Mouse (Mus musculus) kidney, adult 8-10 months (tissue): ENCODE measurements around the gene BC034090.
"Not testable (repeated sequence)": the region's sequence is repeated elsewhere in the genome, so short reads cannot be mapped to it uniquely, and the experiment has no call there.

Experiments used
- DNase-seq, 2 experiments: peaks; one replicate each; pipeline ENCODE4 v3.0.0; 2022

BC034090 gene

DNA sequence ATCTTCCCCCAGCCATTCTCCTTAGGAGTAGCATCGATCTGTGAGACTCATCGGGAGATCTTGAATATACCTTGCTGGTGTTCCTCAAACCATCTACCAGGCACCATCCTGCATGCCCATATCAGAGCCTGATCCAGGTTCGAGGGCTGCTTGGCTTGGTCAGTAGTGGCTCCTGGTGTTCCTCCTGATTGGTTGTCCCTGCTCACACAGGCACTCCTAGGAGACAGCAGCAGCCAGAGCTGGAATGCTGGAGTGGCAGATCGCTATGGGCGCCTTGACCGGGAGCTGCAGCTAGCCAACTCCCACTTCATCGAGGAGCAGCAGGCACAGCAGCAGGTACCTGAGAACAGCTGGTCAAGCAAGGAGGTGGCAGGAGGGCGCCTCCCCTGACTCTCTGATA lies 53.0 kb downstream of the BC034090 start:
- no peak for DNase-seq

DNA sequence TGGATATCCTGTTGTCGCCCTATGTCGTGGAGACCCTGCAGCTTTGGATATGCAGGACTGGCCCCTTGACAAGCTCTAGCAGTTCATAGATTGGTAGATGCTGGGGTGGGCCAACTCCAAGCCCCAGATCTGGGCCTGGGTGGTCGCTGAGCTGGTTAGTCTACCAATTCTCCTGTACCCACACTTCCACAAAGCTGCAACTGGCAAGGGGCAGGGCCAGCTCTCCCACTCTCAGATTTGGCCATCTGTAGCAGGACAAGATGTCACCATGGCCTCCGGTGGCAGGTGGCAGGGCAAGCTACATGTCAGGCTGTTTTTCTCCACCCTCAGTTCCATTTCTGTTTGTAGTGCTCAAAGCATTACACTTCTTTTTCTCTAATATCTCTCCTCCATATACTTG lies 55.6 kb downstream of the BC034090 start:
- no peak for DNase-seq

DNA sequence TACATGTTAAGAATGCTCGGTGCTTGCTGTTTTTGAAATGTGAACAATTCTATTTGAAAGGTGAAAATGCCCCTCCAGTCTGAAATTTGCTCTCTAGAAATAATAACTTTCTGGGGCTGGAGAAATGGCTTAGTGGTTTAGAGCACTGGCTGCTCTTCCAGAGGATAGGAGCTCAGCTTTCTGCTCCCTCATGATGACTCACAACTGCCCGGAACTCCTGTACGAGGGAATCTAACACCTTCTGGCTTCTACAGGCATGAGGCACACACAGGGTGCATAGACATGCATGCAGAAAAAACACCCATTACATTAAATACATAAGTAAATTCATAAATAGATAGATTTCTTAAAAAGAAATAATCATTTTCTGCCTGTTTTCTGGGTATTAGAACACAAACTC lies 60.1 kb downstream of the BC034090 start:
- DNase-seq: no peak

DNA sequence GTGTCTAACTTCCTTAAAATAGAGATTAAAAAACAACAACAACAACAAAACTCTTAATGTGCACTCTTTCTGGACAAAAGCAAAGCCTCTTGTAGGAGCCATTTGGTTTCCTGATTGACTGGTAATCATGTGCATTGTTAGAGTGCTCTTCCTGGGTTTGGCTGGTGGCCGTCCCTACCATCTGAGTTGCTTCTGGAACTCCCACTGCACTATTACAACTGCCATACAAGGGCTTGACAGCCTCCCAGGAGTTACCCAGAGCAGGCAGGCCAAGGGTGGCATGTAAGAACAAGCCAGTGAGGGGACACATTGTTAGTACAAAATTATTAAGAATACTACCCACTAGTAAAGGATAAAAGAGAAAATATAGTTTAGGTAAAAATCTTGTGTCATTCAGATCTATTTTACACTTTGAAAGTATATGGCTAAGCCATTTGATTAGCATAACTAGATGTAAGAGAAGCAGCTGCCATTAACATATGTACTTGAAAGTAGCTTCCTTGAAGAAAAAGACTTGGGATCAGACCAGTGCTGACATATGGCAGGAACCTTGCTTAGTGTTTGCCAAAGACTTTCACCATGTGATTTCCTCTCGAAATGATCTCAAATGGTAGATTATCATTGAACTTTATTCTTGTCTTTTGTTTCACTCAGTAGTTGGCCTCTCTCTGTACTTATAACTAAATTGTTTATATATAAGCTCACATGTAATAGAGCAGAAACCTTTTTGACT lies 65.9 kb downstream of the BC034090 start:
- no peak for DNase-seq

DNA sequence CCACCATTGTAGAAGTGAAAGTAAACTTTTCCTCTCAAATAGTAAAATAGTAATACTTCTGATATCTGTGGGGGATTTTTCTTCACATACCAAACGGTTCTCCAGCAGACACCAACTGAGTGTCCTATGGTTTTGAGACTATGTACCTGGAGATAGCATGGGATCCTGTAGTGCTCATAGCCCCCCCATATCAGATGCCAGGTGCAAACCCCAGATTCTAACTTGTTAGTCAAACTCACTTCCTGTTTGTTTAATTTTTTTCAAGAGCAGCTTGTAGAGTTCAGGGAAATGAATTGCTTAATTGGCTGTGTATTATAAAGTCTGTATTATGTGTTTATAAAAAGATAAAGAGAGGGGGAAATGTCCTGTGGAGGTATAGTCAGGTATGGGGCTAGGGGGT lies 69.8 kb downstream of the BC034090 start:
- DNase-seq: no peak

DNA sequence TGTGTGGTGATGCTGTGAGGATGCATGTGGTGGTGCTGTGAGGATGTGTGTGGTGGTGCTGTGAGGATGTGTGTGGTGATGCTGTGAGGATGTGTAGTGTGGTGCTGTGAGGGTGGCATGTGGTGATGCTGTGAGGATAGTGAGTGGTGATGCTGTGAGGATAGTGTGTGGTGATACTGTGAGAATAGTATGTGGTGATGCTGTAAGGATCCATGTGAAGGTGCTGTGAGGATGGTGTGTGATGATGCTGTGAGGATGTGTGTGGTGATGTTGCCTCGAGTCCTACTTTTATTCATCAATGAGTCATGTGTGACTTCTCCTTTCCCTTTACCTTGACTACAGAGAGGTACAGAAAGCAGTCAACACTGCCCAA lies 70.6 kb downstream of the BC034090 start:
- not testable (repeated sequence) for DNase-seq

DNA sequence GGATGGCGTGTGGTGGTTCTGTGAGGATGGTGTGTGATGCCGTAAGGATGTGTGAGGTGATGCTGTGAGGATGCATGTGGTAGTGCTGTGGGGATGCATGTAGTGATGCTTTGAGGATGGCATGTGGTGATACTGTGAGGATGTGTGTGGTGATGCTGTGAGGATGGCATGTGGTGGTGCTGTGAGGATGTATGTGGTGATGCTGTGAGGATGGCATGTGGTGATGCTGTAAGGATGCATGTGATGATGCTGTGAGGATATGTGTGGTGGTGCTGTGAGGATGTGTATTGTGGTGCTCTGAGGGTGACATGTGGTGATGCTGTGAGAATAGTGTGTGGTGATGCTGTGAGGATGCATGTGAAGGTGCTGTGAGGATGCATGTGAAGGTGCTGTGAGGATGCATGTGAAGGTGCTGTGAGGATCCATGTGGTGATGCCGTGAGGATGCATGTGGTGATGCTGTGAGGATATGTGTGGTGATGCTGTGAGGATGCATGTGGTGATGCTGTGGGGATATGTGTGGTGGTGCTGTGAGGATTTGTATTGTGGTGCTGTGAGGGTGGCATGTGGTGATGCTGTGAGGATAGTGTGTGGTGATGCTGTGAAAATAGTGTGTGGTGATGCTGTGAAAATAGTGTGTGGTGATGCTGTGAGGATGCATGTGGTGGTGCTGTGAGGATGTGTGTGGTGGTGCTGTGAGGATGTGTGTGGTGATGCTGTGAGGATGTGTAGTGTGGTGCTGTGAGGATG lies 71.2 kb downstream of the BC034090 start:
- no peak for DNase-seq

DNA sequence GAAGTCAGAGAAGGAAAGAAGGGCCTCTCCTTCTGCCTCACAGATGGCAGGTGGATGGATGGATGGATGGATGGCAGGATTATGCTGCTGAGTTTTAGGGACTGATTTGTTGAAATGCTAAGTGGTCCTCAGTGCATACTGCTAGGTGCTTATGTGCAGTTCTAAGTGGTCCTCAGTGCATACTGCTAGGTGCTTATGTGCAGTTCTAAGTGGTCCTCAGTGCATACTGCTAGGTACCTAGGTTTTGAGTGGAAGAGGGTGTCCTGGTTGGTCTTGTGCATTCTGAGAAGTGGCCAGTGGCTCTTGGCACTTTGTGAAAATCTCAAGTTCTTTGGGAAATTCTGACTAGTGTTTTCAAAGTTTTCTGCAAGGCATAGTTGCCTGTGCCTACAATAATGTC lies 74.3 kb downstream of the BC034090 start:
- no peak for DNase-seq

DNA sequence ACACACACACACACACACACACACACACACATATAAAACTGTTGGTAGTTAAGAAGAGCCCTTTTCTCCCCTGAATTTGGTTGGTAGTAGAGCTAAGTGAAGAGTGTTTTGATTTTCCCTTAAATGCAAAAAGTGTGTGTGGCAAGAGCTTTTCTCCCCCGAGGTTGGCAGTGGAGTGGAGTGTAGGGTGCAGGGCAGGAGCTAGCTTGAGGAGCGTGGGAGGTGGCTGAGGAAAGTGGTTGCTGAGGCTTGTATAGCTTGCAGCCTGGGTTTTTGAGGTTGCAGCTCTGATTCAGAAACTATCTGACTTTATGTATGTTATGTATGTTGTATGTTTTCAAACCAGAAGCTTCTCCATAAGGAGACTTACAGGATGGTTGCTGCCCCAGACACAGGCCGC lies 76.8 kb downstream of the BC034090 start:
- DNase-seq: no peak
